Mouse (Mus musculus) myocyte (in vitro differentiated cells): ENCODE results near the gene Gm29094. TPM values are rescaled to one million over a fixed set of nuclear protein-coding genes. Genes with fewer than 3 reads are reported as not detected.
"Not testable (repeated sequence)": the region's sequence is repeated elsewhere in the genome, so short reads cannot be mapped to it uniquely, and the experiment has no call there.

ENCODE experiments used
- H3K27me3 ChIP-seq: one replicate; pipeline ENCODE4 v1.6.1; 2011; ENCODE audit not compliant: control insufficient read depth, insufficient read depth, insufficient read length
- H3K36me3 ChIP-seq: one replicate; pipeline ENCODE4 v1.6.1; 2011; ENCODE audit not compliant: control insufficient read depth, insufficient read depth
- H3K4me2 ChIP-seq: one replicate; pipeline ENCODE4 v1.6.1; 2011; ENCODE audit warnings: low read depth, control low read depth
- H3K4me3 ChIP-seq: one replicate; pipeline ENCODE4 v1.5.1; 2011; ENCODE audit warnings: mild to moderate bottlenecking, control low read depth, moderate library complexity
- H3K79me2 ChIP-seq: one replicate; pipeline ENCODE4 v1.6.1; 2011; ENCODE audit not compliant: control insufficient read depth, insufficient read depth
- H3ac ChIP-seq: one replicate; pipeline ENCODE4 v1.6.1; 2011; ENCODE audit not compliant: control insufficient read depth, insufficient read length
- CEBPB ChIP-seq: IDR thresholded peaks from 2 replicates; pipeline ENCODE4 v1.6.1; 2011; ENCODE audit warnings: mild to moderate bottlenecking, moderate library complexity; ENCODE audit not compliant: poor library complexity, insufficient read depth, severe bottlenecking
- E2F4 ChIP-seq: IDR thresholded peaks from one replicate; pipeline ENCODE4 v1.6.1; 2011; ENCODE audit warnings: mild to moderate bottlenecking, control low read depth, moderate library complexity; ENCODE audit not compliant: insufficient read depth
- MAX ChIP-seq: IDR thresholded peaks from one replicate; pipeline ENCODE4 v1.6.1; 2011; ENCODE audit warnings: low read depth, mild to moderate bottlenecking, control low read depth
- MYOD1 ChIP-seq, 3 experiments: IDR thresholded peaks; one replicate each; pipeline ENCODE4 v1.6.1; 2011; ENCODE audit warnings: control low read depth in 2 of 3, low read depth in 2 of 3, mild to moderate bottlenecking in 2 of 3, moderate library complexity in 1 of 3; ENCODE audit not compliant: insufficient read length in 2 of 3, control insufficient read depth in 1 of 3
- MYOG ChIP-seq, 3 experiments: IDR thresholded peaks; one replicate each; pipeline ENCODE4 v1.6.1; 2011; ENCODE audit warnings: control low read depth in 2 of 3, low read depth in 2 of 3, mild to moderate bottlenecking in 2 of 3; ENCODE audit not compliant: insufficient read length in 2 of 3, control insufficient read depth in 1 of 3, insufficient read depth in 1 of 3
- POLR2A ChIP-seq: IDR thresholded peaks from one replicate; pipeline ENCODE4 v1.6.1; 2011; ENCODE audit warnings: low read depth, mild to moderate bottlenecking, control low read depth, moderate library complexity; ENCODE audit not compliant: insufficient read length
- POLR2AphosphoS2 ChIP-seq: IDR thresholded peaks from one replicate; pipeline ENCODE4 v1.6.1; 2011; ENCODE audit warnings: low read depth, control low read depth; ENCODE audit not compliant: insufficient read length
- REST ChIP-seq: IDR thresholded peaks from one replicate; pipeline ENCODE4 v1.6.1; 2011; ENCODE audit warnings: mild to moderate bottlenecking, control low read depth, moderate library complexity; ENCODE audit not compliant: insufficient read depth, insufficient read length
- SRF ChIP-seq: IDR thresholded peaks from one replicate; pipeline ENCODE4 v1.6.1; 2011; ENCODE audit warnings: low read depth; ENCODE audit not compliant: control insufficient read depth, insufficient read length
- TCF12 ChIP-seq: IDR thresholded peaks from one replicate; pipeline ENCODE4 v1.6.1; 2011; ENCODE audit warnings: mild to moderate bottlenecking, control low read depth; ENCODE audit not compliant: poor library complexity, insufficient read depth, severe bottlenecking
- TCF3 ChIP-seq: IDR thresholded peaks from one replicate; pipeline ENCODE4 v1.6.1; 2011; ENCODE audit warnings: low read depth, control low read depth; ENCODE audit not compliant: insufficient read length
- USF1 ChIP-seq: IDR thresholded peaks from one replicate; pipeline ENCODE4 v1.6.1; 2011; ENCODE audit warnings: low read depth, mild to moderate bottlenecking, control low read depth, moderate library complexity
- polyA plus RNA-seq: library from polyadenylated mRNA; unstranded; fragments of >200 nt; fragmentation: generic; extraction: Trizol; gene quantifications from one replicate; pipeline ENCODE4 v1.2.1, GENCODE M21; 2012; ENCODE audit warnings: missing spikeins

Gene Gm29094
- polyA plus RNA-seq, 1 experiment: not detected

DNA sequence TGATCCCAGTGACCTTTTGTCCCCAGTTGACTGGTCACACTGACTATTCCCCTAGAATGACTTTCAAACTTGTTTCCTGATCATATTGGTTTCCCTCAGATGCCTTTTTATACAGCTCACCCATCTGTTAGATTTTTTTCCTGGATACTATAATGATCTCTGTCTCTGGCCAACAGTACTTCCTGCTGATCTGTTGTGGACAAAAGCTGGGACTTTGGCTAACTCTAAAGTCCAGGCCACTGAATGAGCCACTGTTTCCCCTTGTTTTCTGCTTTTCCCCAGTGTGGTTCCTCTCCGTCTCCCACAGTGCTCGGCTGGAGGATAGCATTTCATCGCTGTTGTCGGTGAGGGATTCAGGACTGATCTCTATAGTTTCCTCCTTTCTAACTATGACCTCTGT, 19.0 kb downstream of the Gm29094 start:
- not testable (repeated sequence) for H3ac ChIP-seq, H3K4me2 ChIP-seq, H3K27me3 ChIP-seq, H3K79me2 ChIP-seq, H3K4me3 ChIP-seq, H3K36me3 ChIP-seq

DNA sequence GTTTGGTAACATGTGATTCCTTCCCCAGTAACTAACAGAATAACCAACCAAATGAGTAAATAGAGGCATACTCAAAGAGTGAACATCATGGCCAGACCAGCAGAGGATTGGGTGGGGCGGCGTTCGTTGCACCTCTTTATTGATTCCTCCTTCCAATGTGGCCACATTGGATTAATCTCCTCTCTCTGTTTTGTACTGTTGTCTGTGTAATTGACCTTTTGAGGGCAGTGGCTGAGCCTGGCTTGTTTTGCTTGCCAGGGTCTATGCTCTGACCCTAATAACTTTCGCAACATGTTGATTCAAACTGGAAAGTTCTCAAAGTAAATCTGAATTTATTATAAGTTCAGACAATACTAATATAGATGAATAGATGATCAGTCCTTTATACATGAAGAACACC, 20.5 kb downstream of the Gm29094 start:
- H3K27me3 ChIP-seq, H3K4me3 ChIP-seq, H3K79me2 ChIP-seq, H3K36me3 ChIP-seq, H3K4me2 ChIP-seq, H3ac ChIP-seq: not testable (repeated sequence)

DNA sequence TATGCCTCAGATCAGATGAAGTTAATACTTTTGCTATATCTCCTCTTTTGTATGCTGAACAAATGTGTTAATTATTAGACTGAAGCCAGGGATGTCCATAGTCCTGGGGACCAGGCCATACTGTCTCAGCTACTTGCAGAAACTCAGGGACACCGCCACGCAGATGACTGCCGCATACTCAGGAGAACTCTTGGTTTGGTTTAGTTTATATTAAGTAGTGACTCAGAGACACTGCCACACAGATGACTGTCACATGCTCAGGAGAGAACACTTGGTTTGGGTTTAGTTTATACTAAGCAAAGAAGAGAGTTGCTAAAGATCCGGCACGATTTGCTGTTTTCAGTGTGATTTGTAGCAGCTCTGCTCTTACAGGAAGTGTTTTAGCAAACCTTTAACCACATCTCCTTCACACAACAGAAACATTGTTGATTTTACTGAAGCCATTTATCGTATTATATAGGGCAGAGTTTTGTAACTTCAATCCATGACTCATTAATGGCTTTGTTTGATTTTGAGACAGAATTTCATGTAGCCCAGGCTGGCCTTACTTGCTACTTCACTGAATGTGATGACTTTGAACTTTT, 21.6 kb downstream of the Gm29094 start:
- H3K79me2 ChIP-seq, H3K4me3 ChIP-seq, H3K36me3 ChIP-seq, H3K4me2 ChIP-seq, H3K27me3 ChIP-seq, H3ac ChIP-seq: not testable (repeated sequence)

DNA sequence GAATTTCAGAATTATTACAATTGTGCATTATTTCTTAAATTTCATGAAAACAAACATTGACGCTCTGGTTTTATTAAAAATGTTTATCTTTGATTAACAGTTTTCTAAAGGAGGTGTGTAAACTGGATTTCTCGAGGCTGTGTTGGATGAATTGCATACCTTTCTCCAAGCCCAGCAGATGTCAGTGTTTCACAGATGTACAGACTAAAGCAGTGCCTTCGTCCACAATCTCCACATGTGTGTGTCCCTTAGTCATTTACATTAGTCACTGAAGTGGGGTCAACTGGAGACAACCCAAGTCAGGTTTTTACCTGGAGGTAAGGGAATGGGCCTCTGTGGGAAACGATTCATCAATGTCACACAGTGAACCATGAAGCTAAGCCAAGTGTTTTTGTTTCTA, 26.9 kb downstream of the Gm29094 start:
- TF ChIP-seq POLR2A: no peak
- TF ChIP-seq CEBPB: no peak
- no peak for TF ChIP-seq TCF12
- no peak for TF ChIP-seq SRF
- no peak for TF ChIP-seq E2F4
- TF ChIP-seq MYOD1 (IDR thresholded peaks at IDR 0.05; ENCODE audit: control insufficient read depth in 1 of 3, insufficient read length in 2 of 3, low read depth in 2 of 3): no peak
- TF ChIP-seq TCF3: no peak
- TF ChIP-seq USF1: no peak
- no peak for TF ChIP-seq MAX
- TF ChIP-seq MYOG (IDR thresholded peaks at IDR 0.05; ENCODE audit: control insufficient read depth in 1 of 3, insufficient read depth in 1 of 3, insufficient read length in 2 of 3, low read depth in 2 of 3): no peak
- no peak for TF ChIP-seq POLR2AphosphoS2
- TF ChIP-seq REST: no peak
- no peak overlapping the region for H3K4me3 ChIP-seq
- H3K36me3 ChIP-seq: no peaks in the 10 kb centered on the region
- H3K4me2 ChIP-seq: no peak overlapping the region
- no peak overlapping the region for H3ac ChIP-seq
- no peaks in the 10 kb centered on the region for H3K79me2 ChIP-seq
- H3K27me3 ChIP-seq: no peaks in the 10 kb centered on the region

- H3K27me3 ChIP-seq: no peaks in the 10 kb centered on the region
- H3K4me2 ChIP-seq: no peak overlapping the region
- H3K36me3 ChIP-seq: no peaks in the 10 kb centered on the region
- no peaks in the 10 kb centered on the region for H3K79me2 ChIP-seq
- no peak overlapping the region for H3K4me3 ChIP-seq
- no peak overlapping the region for H3ac ChIP-seq
- TF ChIP-seq TCF12 (no peak), REST (no peak), MAX (no peak), CEBPB (no peak), POLR2AphosphoS2 (no peak), USF1 (no peak), MYOD1 (IDR thresholded peaks at IDR 0.05; ENCODE audit: control insufficient read depth in 1 of 3, insufficient read length in 2 of 3, low read depth in 2 of 3) (no peak), TCF3 (no peak), SRF (no peak), E2F4 (no peak), POLR2A (no peak), MYOG (IDR thresholded peaks at IDR 0.05; ENCODE audit: control insufficient read depth in 1 of 3, insufficient read depth in 1 of 3, insufficient read length in 2 of 3, low read depth in 2 of 3) (no peak)
Measured at GRCm38 (mm10) chr9:89228122-89228521, 28.9 kb downstream of the Gm29094 start.

DNA sequence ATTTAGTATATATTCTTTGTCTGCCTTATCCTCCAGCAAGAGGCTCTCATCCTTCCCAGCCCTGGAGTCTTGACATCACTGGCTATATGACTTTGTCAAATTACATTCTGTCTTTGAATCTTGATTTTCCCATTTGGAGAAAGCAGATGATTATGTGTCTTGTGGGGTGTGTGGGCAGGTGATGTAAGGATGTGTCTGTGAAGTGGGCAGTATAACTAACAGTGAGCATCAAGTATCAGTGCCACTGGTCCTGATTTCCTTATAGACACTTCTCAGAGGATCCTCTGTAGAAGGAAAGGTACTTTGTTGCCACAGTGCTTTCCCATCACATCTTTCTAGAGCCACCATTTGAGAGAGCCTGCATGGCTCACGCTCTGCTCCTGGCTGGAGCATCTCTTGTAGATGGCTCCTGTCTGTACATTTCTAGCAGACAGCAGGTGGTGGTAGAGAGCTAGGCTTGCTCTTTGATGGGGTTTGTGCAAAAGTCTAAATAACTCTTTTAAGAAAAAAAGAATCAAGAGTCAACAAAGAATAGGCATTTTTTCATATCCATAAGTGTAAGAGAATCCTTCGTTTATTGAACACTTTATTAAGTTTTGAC, 31.8 kb downstream of the Gm29094 start:
- H3ac ChIP-seq, H3K79me2 ChIP-seq, H3K36me3 ChIP-seq, H3K27me3 ChIP-seq, H3K4me3 ChIP-seq, H3K4me2 ChIP-seq: not testable (repeated sequence)

GRCm38 (mm10) chr9:89237131-89237530, 38.0 kb downstream of the Gm29094 start:
- not testable (repeated sequence) for H3ac ChIP-seq, H3K27me3 ChIP-seq, H3K4me3 ChIP-seq, H3K4me2 ChIP-seq, H3K36me3 ChIP-seq, H3K79me2 ChIP-seq

- H3K4me2 ChIP-seq, H3ac ChIP-seq, H3K36me3 ChIP-seq, H3K79me2 ChIP-seq, H3K4me3 ChIP-seq, H3K27me3 ChIP-seq: not testable (repeated sequence)
Measured at GRCm38 (mm10) chr9:89238976-89239505, 39.9 kb downstream of the Gm29094 start.

DNA sequence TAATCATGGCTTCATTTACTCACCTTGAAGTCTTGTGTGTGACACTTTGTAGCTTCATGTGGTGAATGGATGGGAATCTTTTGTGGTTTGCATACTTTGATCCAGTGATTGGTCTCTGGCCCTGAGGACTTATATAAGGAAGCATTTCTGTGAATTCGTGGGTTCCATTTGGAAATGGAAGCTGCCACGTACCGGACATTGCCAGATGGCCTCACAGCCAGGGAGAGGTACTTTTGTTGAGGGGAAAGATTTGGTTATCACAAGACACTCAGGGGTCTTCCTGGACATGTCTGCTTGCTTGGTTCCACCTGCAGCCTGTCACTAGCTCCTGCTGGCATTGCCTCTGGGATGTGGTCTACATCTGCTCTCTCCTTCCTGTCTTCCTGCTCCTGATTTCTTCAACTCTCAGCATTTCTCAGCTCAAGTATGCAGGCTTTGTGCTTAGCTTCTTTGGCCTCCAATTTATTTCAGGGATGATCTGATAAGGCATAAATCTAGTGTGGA, 41.4 kb downstream of the Gm29094 start:
- not testable (repeated sequence) for H3K4me2 ChIP-seq, H3K4me3 ChIP-seq, H3K79me2 ChIP-seq, H3K36me3 ChIP-seq, H3ac ChIP-seq, H3K27me3 ChIP-seq
